8 mouse cellular contexts compared by ENCODE assay signal in the genomic region with DNA sequence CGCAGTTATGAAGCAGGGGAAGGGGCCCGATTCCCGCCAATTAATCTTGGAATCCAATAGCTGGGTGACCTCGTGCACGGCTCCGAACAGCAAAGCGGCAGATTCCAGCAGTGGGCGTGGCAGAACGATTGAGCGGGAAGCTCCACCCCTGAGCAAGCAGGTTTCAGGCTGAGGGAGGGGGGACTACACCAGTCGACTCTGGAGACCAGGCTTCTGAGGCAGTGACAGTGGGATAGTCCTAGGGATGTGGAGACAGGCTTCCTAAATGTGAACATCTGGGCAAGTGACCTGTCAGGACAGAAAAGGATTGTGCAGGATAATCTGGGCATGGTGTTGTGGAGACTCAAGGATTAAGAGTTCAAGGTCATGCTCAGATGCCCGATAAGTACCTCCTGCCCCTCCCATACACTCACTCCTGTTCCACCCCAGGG. TPM values are rescaled to one million over a fixed set of nuclear protein-coding genes. Genes with fewer than 3 reads are reported as not detected.
DNase-seq lines count a peak whose midpoint lies in the region; ATAC-seq lines count a peak whose summit lies in the region.

No protein-coding gene starts in this region.

- H3K36me3 ChIP-seq in lung, embryonic 16.5 days (ENCODE audit: control insufficient read depth, insufficient read depth, low read length), result no peaks in the 10 kb centered on the region
- H3K36me3 ChIP-seq in hindbrain, embryonic 11.5 days (ENCODE audit: control insufficient read depth, insufficient read depth, low read length), result no peaks in the 10 kb centered on the region
- no peaks in the 10 kb centered on the region; the same call in 1 of the 2 replicates for H3K36me3 ChIP-seq in liver, embryonic 12.5 days
- no peaks in the 10 kb centered on the region for H3K36me3 ChIP-seq in stomach, embryonic 16.5 days (ENCODE audit: control insufficient read depth, insufficient read depth, low read length)

- no peak overlapping the region for H3K27ac ChIP-seq in lung, embryonic 16.5 days (ENCODE audit: low read length)
- no peak overlapping the region for H3K27ac ChIP-seq in hindbrain, embryonic 11.5 days (ENCODE audit: low read depth, low read length)
- no peak overlapping the region for H3K27ac ChIP-seq in liver, embryonic 12.5 days
- no peak overlapping the region for H3K27ac ChIP-seq in stomach, embryonic 16.5 days (ENCODE audit: low read length)

- WGBS in lung, embryonic 16.5 days, result 1% methylated on average over 12 of the region's 12 CpGs
- WGBS in hindbrain, embryonic 11.5 days, result under 1% methylated on average over 12 of the region's 12 CpGs
- WGBS in liver, embryonic 12.5 days (ENCODE audit: insufficient replicate concordance), result under 1% methylated on average over 12 of the region's 12 CpGs
- WGBS in stomach, embryonic 16.5 days, result 1% methylated on average over 12 of the region's 12 CpGs

- H3K27me3 ChIP-seq in lung, embryonic 16.5 days (ENCODE audit: control insufficient read depth, insufficient read depth, low read depth, low read length), result no peaks in the 10 kb centered on the region
- no peaks in the 10 kb centered on the region for H3K27me3 ChIP-seq in hindbrain, embryonic 11.5 days (ENCODE audit: control insufficient read depth, insufficient read depth, low read length)
- peaks cover 16% of the 10 kb centered on the region for H3K27me3 ChIP-seq in liver, embryonic 12.5 days (replicated peaks)
- H3K27me3 ChIP-seq in stomach, embryonic 16.5 days (ENCODE audit: control insufficient read depth, insufficient read depth, low read length), result no peaks in the 10 kb centered on the region

- peaks cover 7% of the 10 kb centered on the region for H3K4me1 ChIP-seq in lung, embryonic 16.5 days (replicated peaks; ENCODE audit: control insufficient read depth, insufficient read depth, low read length)
- 0 out of 2 replicates have a peak, but pooled peaks cover 2% of the 10 kb centered on the region for H3K4me1 ChIP-seq in hindbrain, embryonic 11.5 days (replicated peaks; ENCODE audit: control insufficient read depth, insufficient read depth, low read length)
- H3K4me1 ChIP-seq in liver, embryonic 12.5 days, result peaks cover 16% of the 10 kb centered on the region
- H3K4me1 ChIP-seq in stomach, embryonic 16.5 days (ENCODE audit: control insufficient read depth, insufficient read depth, low read length), result peaks cover 9% of the 10 kb centered on the region

- H3K4me3 ChIP-seq in lung, embryonic 16.5 days (ENCODE audit: low read length), result peak overlapping the region; percentile 34
- H3K4me3 ChIP-seq in hindbrain, embryonic 11.5 days (ENCODE audit: low read depth, low read length), result peak overlapping the region; percentile 6; the same call in 1 of the 2 replicates
- H3K4me3 ChIP-seq in liver, embryonic 12.5 days, result no peak overlapping the region
- H3K4me3 ChIP-seq in stomach, embryonic 16.5 days (replicated peaks; ENCODE audit: low read length), result peak overlapping the region; percentile 38

- intact Hi-C loops in left cerebral cortex, postnatal 4 days (cut with DNase I), result no loop called here

- peak; percentile 45; the same call in 1 of the 2 replicates for ATAC-seq in lung, embryonic 16.5 days (ENCODE audit: low read depth)
- peak; percentile 61 for ATAC-seq in hindbrain, embryonic 11.5 days (ENCODE audit: low FRiP score)
- 0 out of 2 replicates have a peak, but pooled peaks have one; percentile 31 for ATAC-seq in liver, embryonic 12.5 days
- no peak for ATAC-seq in stomach, embryonic 16.5 days (ENCODE audit: insufficient read depth, low FRiP score)

- no peak for DNase-seq in lung, postnatal 14 days
- peak; percentile 24 for DNase-seq in hindbrain, embryonic 11.5 days (ENCODE audit: low spot score)
- DNase-seq in left cerebral cortex, postnatal 4 days, result no peak
- no peak for DNase-seq in urinary bladder, adult 18-20 months (ENCODE audit: low spot score in 2 of 2)
- no peak for DNase-seq in right cerebral cortex, postnatal 4 days

- H3K9ac ChIP-seq in lung, embryonic 16.5 days (ENCODE audit: low read length), result peak overlapping the region; percentile 38
- no peak overlapping the region for H3K9ac ChIP-seq in hindbrain, embryonic 11.5 days (ENCODE audit: low read depth, low read length)
- no peak overlapping the region for H3K9ac ChIP-seq in liver, embryonic 12.5 days
- H3K9ac ChIP-seq in stomach, embryonic 16.5 days (ENCODE audit: low read length), result peak overlapping the region; percentile 60

- H3K4me2 ChIP-seq in lung, embryonic 16.5 days (ENCODE audit: low read depth, low read length), result peak overlapping the region; percentile 53
- peak overlapping the region; percentile 42 for H3K4me2 ChIP-seq in hindbrain, embryonic 11.5 days (replicated peaks; ENCODE audit: low read depth, low read length)
- H3K4me2 ChIP-seq in liver, embryonic 12.5 days, result peak overlapping the region; percentile 40
- H3K4me2 ChIP-seq in stomach, embryonic 16.5 days (ENCODE audit: low read depth, low read length), result peak overlapping the region; percentile 60

- H3K9me3 ChIP-seq in lung, embryonic 16.5 days (ENCODE audit: control insufficient read depth, low read length), result no peaks in the 10 kb centered on the region
- no peaks in the 10 kb centered on the region for H3K9me3 ChIP-seq in hindbrain, embryonic 11.5 days (ENCODE audit: control insufficient read depth, low read length)
- no peaks in the 10 kb centered on the region for H3K9me3 ChIP-seq in liver, embryonic 12.5 days (replicated peaks)
- no peaks in the 10 kb centered on the region for H3K9me3 ChIP-seq in stomach, embryonic 16.5 days (replicated peaks; ENCODE audit: control insufficient read depth, low read length)

RNA-seq across cellular contexts. Expression of gene Pdp2, which starts 10.7 kb away (rescaled TPM):
- 8.4 and 8.9 TPM in 2 replicates for polyA plus RNA-seq in lung, embryonic 16.5 days (2015; fragmentation: Nextera tagmentation; extraction: Ambion mirVana)
- polyA plus RNA-seq in hindbrain, embryonic 11.5 days (2014; fragmentation: Nextera tagmentation; extraction: Ambion mirVana), result 14.4 and 17.1 TPM in 2 replicates
- polyA plus RNA-seq in liver, embryonic 12.5 days (2016; fragmentation: Nextera tagmentation; extraction: Ambion mirVana), result 5.8 and 6.0 TPM in 2 replicates
- 13.3 and 14.1 TPM in 2 replicates for polyA plus RNA-seq in stomach, embryonic 16.5 days (2015; fragmentation: Nextera tagmentation; extraction: Ambion mirVana)
- total RNA-seq in left cerebral cortex, postnatal 4 days (2021), result 10 to 100 TPM; 13.0 to 13.6 TPM

RNA-seq across cellular contexts. Expression of gene Cdh16, which starts 22.2 kb away (rescaled TPM):
- 70.4 and 75.6 TPM in 2 replicates for polyA plus RNA-seq in lung, embryonic 16.5 days (2015; fragmentation: Nextera tagmentation; extraction: Ambion mirVana)
- polyA plus RNA-seq in hindbrain, embryonic 11.5 days (2014; fragmentation: Nextera tagmentation; extraction: Ambion mirVana), result not detected in 2 replicates
- 0.21 and 0.36 TPM in 2 replicates for polyA plus RNA-seq in liver, embryonic 12.5 days (2016; fragmentation: Nextera tagmentation; extraction: Ambion mirVana)
- polyA plus RNA-seq in stomach, embryonic 16.5 days (2015; fragmentation: Nextera tagmentation; extraction: Ambion mirVana), result 1.6 and 2.0 TPM in 2 replicates
- not detected for total RNA-seq in left cerebral cortex, postnatal 4 days (2021)

RNA-seq across cellular contexts. Expression of gene Rrad, which starts 29.2 kb away (rescaled TPM):
- polyA plus RNA-seq in lung, embryonic 16.5 days (2015; fragmentation: Nextera tagmentation; extraction: Ambion mirVana), result 21.7 and 22.2 TPM in 2 replicates
- polyA plus RNA-seq in hindbrain, embryonic 11.5 days (2014; fragmentation: Nextera tagmentation; extraction: Ambion mirVana), result 1.7 and 2.1 TPM in 2 replicates
- 0.79 and 1.2 TPM in 2 replicates for polyA plus RNA-seq in liver, embryonic 12.5 days (2016; fragmentation: Nextera tagmentation; extraction: Ambion mirVana)
- polyA plus RNA-seq in stomach, embryonic 16.5 days (2015; fragmentation: Nextera tagmentation; extraction: Ambion mirVana), result 9.2 and 14.4 TPM in 2 replicates
- 1 to 10 TPM; 3.2 to 3.3 TPM for total RNA-seq in left cerebral cortex, postnatal 4 days (2021)

RNA-seq across cellular contexts. Expression of gene Ciao2b, which starts 39.8 kb away (rescaled TPM):
- 109 and 111 TPM in 2 replicates for polyA plus RNA-seq in lung, embryonic 16.5 days (2015; fragmentation: Nextera tagmentation; extraction: Ambion mirVana)
- 99.6 and 103 TPM in 2 replicates for polyA plus RNA-seq in hindbrain, embryonic 11.5 days (2014; fragmentation: Nextera tagmentation; extraction: Ambion mirVana)
- 71.8 and 74.7 TPM in 2 replicates for polyA plus RNA-seq in liver, embryonic 12.5 days (2016; fragmentation: Nextera tagmentation; extraction: Ambion mirVana)
- 92.6 and 93.6 TPM in 2 replicates for polyA plus RNA-seq in stomach, embryonic 16.5 days (2015; fragmentation: Nextera tagmentation; extraction: Ambion mirVana)
- total RNA-seq in left cerebral cortex, postnatal 4 days (2021), result 10 to 100 TPM; 34.7 to 39.2 TPM

Comparison
In these comparisons a context has a peak if more than half of its experiments do, and no peak if none do; other contexts are left out.
1. H3K9ac ChIP-seq: peak in lung, embryonic 16.5 days (single experiment) and stomach, embryonic 16.5 days (single experiment); none in hindbrain, embryonic 11.5 days (single experiment) and liver, embryonic 12.5 days (single experiment).
2. RNA of gene Cdh16, which starts 22.2 kb away (polyA plus RNA-seq): 70.4 to 75.6 TPM in lung, embryonic 16.5 days; 1.6 to 2.0 TPM in stomach, embryonic 16.5 days, 0.21 to 0.36 TPM in liver, embryonic 12.5 days and not detected in hindbrain, embryonic 11.5 days; every median in the first group is over 10 times any median in the second.
3. Peak in every context shown above with its lines, with median percentiles within 50 percentile points of each other: H3K4me2 ChIP-seq.